Mouse (Mus musculus) heart, postnatal 0 days (tissue): ENCODE data around the gene Mrpl19.

Experiments used
- CTCF ChIP-seq: IDR thresholded peaks from 2 replicates; pipeline ENCODE4 v1.5.1; 2016; ENCODE audit warnings: antibody characterized with exemption, control low read depth, low read depth
- EP300 ChIP-seq: IDR thresholded peaks from 2 replicates; pipeline ENCODE4 v1.6.1; 2016; ENCODE audit warnings: antibody characterized with exemption, low read depth

- TF ChIP-seq CTCF (no peak), EP300 (no peak)
These were observed at the start of gene Mrpl19 for GRCm38 (mm10) chr6:81965296-81966067.
